Mouse (Mus musculus) mouse trophoblast stem cell (cell line): ENCODE measurements at regions not wholly inside any gene's neighbourhood (a gene's known extent, or its start where the extent isn't known, plus 50 kb on each side); places are given as distances from the start of the nearest gene placed in this dataset.

ENCODE experiments used
- in situ Hi-C, 2 experiments: fragments of 300-500 bp; cut with MseI, MboI; formaldehyde crosslinking; loops; 2 replicates in 1 of 2; 3 replicates in 1 of 2; pipeline ENCODE4 v1.15.1; 2025

GRCm38 (mm10) chr1:83728810-83729209 is 320.8 kb upstream of the Sphkap start:
- in situ Hi-C loops, result loop anchor here (25.0 kb wide), 2 partner anchors 583 to 758 kb away; no protein-coding TSS in a partner anchor

DNA sequence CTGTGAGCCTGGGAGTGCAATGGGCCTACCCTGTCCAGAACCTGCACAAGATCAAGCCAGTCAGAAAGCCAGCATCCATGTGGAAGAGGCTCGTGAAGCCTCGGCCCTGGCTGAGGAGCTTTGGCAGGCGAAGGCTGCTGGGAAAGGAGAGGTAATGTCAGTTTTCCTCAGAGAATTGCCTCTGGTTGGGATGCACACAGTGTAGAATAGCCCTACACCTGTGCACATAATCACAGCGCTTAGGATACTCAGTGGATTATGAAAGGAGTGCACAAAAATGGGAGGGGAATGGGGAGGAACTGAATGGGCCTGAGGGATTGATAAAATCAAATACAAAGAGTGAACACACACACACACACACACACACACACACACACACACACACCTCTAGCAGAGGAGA is 319.9 kb upstream of the Sphkap start:
- in situ Hi-C loops, result loop anchor here (25.0 kb wide), 2 partner anchors 584 to 759 kb away; no protein-coding TSS in a partner anchor

- in situ Hi-C loops, result loop anchor here (25.0 kb wide), 2 partner anchors 585 to 760 kb away; no protein-coding TSS in a partner anchor
Observed at GRCm38 (mm10) chr1:83727215-83727614, 319.2 kb upstream of the Sphkap start.

DNA sequence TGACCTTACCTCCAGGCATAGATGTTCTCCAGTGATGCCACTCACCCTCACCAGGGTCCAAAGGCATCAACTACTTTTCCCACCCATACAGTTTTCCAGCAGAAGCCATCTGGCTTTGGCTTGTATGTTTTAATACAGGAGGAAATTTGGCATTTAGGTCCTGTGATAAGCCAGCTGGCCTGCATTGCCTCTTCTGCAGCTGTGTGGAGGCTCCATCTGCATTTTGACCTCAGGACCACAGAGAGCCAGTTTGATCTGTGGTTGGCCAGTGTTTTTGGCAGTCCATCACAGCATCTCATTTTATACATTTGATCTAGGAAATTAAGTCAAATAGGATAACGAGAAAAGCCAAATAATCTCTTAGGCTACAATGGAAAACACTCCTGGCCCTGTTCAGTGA is 315.1 kb upstream of the Sphkap start:
- in situ Hi-C loops, result loop anchor here (25.0 kb wide), 2 partner anchors 511 to 661 kb away; partner anchors contain the start of genes A030005K14Rik (in 2 of the 2) and Krtap28-13 (in 2 of the 2)

DNA sequence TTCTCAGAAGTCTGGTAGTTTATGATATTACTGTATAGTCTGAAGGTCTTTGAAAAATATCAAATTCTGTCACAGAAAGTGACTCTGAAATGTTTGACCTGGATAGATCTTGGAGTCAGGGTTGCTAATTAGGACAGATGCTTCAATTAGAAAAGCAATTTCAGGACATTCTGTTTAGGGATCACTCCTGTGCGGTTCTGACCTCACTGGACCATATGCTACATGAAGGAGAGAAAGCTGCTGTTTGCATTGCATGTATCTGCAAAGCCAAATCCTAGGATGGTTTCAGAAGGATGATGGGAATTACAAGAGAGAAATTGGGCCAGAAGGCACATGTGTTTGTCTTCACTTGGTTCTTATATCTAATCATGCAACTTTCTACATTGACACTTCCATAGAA is 312.2 kb upstream of the Sphkap start:
- in situ Hi-C loops, result loop anchor here (25.0 kb wide), 2 partner anchors 508 to 658 kb away; partner anchors contain the start of genes A030005K14Rik (in 2 of the 2) and Krtap28-13 (in 2 of the 2)

DNA sequence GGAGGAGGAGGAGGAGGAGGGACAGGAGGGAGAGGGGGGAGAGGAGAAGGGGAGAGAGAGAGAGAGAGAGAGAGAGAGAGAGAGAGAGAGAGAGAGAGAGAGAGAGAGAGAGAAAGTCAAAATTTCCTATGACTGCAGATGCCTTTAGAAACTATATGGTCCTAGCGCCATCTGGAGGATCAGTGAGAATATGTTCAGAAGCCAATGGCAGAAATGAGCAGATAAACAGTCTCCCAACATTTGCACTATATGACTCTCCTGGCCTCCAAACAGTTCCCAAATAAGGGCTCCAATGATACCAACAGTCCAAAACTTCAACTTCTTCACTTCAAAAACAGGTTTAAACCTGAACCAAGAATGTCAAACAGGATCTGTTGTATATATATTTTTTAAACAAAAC is 309.1 kb upstream of the Sphkap start:
- in situ Hi-C loops, result loop anchor here (10.0 to 25.0 kb wide), 3 partner anchors 505 to 655 kb away; partner anchors contain the start of genes A030005K14Rik (in 2 of the 2) and Krtap28-13 (in 2 of the 2)

DNA sequence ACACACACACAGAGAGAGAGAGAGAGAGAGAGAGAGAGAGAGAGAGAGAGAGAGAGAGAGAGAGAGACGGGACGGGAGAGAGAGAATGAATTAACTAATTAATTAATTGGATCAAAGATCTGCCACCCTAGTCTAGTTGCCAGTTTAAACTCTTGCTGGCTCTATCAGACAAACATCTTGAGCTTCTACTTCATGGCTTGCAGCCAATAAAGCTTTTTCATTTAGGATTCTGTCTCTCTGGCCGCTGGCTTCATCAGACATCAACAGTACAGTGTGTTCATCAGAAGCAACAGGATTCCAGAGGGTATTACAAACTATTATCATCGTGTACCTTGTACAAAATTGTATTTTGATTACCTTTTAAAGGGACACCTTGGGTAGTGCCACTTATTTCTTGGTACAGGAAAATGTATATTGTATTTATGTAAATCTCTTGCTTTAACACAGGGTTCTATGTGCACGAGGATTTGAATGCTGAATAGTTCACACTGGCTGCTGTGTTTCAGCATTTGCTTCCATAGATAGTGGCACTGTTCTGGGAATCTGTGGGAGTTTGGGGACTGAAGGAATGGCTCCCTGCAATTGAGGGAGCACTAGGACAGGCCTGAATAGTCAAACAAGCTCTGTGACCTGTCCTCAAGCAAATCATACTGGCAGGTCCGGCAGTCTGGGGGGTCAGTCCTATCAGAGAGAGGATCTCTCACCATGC is 293.9 kb upstream of the Sphkap start:
- in situ Hi-C loops, result loop anchor here (25.0 kb wide), 2 partner anchors 490 to 640 kb away; partner anchors contain the start of genes A030005K14Rik (in 2 of the 2) and Krtap28-13 (in 2 of the 2)

- in situ Hi-C loops, result no loop called here
Observed at GRCm38 (mm10) chr1:83697422-83697821, 289.4 kb upstream of the Sphkap start.

DNA sequence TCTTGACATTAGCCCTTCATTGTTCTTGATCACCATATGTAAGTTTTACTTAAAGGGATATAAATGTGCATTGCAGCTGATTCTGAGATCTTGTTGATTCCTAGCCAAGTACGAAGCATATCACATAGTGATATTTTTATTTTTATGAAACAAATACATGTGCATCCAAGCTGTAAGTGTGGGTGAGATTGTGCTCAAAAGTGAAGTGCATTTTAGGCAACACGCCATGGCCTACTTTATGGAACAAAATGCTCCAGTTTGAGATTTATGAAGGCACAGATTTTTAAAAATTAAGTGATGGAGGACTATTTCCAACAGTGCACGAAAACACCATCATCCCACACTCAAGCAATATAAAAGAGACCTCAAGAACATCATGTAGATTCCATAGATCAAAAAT is 277.2 kb upstream of the Sphkap start:
- in situ Hi-C loops, result no loop called here

- in situ Hi-C loops, result no loop called here
Observed at GRCm38 (mm10) chr1:83665326-83665725, 257.3 kb upstream of the Sphkap start.

GRCm38 (mm10) chr1:83661808-83662802 is 254.1 kb upstream of the Sphkap start:
- in situ Hi-C loops, result no loop called here

- in situ Hi-C loops, result no loop called here
Observed at GRCm38 (mm10) chr1:83653661-83654060, 245.7 kb upstream of the Sphkap start.

DNA sequence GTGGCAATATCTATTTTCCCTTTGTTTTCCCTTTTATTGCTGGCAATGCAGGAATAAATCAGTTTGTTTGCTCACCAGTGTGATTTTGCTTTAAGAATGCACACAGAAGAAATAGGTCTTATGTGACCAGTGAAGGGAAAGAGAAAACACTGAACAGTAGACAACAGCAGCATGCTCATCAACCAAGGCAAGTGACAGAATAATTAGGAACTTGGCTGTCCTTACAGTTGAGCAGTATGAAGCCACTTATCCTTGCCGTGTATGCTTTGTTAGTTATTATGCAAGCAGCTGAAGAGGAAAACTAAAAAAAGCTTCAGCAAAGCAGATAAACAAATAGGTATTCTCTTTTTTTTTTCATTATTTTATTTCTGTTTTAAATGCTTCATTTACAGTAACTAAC is 237.6 kb upstream of the Sphkap start:
- in situ Hi-C loops, result no loop called here

GRCm38 (mm10) chr1:83642656-83643055 is 234.7 kb upstream of the Sphkap start:
- in situ Hi-C loops, result no loop called here

DNA sequence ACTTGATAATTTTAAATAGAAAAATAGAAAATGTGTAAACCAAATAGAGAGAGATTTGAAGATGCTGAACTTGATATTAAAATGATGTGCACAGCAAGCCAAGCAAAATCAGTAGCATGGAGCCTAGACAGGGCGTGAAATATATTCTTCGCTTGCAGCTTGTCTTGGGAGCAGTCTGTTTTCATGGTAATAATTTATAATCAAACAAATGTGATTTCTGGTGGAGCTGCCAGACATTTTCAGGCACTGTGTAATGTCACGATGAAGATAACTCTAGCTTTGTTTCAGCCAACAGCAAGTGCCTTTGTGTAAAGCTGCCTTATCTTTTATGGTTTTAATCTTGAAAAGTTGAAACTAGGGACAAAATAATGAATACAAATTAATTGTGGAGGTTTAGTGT is 228.1 kb upstream of the Sphkap start:
- in situ Hi-C loops, result no loop called here

GRCm38 (mm10) chr1:83631798-83632197 is 223.8 kb upstream of the Sphkap start:
- in situ Hi-C loops, result no loop called here

- in situ Hi-C loops, result no loop called here
Observed at GRCm38 (mm10) chr1:83631394-83631793, 223.4 kb upstream of the Sphkap start.

- in situ Hi-C loops, result no loop called here
Observed at GRCm38 (mm10) chr1:83587258-83587657, 179.3 kb upstream of the Sphkap start.

DNA sequence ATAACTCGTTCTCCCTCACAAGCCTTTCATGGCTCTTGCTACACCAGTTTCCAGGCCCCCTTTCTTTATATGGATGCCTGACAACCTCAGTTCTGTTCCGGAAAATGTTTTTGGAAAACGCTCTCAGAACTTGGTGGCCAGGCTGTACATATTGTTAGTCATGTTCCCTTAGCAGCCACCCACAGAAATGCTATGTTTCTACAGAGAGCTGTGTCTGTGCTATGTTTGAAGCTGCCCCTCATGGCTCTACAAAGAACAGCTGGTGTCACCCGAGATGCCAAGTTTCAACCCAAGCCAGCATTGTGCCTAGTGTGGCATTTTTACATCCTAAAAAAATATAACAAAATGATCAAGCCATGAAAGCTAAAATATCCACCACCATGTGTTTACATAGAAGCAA is 175.0 kb upstream of the Sphkap start:
- in situ Hi-C loops, result no loop called here

DNA sequence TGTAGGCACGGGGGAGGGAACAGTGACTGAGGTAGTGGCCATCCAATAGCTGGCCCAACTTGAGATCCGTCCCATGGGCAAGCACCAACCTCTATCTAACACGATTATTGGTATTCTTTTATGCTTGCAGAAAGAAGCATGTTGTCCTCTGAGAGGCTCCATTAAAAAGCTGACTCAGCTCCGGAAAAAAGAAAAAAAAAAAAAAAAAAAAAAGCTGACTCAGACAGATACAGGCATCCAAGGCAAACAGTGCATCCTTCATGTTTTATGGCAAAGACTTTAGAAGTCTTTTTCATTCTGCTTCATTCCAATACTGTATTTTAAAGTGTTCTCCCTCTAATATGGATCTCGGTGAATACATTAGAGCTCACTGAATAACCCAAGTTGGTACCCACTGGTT is 162.0 kb upstream of the Sphkap start:
- in situ Hi-C loops, result no loop called here

- in situ Hi-C loops, result no loop called here
Observed at GRCm38 (mm10) chr1:83568746-83569145, 160.7 kb upstream of the Sphkap start.

DNA sequence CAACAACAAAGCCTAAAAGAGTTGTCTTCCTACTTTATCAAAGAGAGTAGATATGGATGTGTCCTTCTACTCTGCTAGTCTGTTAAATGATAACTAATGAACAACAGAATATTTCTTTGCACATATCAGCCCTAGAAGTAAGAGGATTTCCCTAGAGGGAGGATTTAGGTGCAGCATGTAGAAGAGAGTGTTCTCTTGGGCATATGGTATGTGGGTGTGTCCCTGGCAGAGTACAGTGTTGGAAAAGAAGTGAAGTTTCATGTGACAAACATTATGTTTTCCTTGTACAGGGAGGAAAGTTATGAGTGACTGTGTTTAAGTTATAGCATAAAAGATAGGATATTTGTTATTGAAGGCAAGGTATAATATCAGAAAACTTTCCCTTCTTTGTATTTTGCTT is 143.6 kb upstream of the Sphkap start:
- in situ Hi-C loops, result no loop called here
